8 mouse cellular contexts compared by ENCODE assay signal in the genomic region with DNA sequence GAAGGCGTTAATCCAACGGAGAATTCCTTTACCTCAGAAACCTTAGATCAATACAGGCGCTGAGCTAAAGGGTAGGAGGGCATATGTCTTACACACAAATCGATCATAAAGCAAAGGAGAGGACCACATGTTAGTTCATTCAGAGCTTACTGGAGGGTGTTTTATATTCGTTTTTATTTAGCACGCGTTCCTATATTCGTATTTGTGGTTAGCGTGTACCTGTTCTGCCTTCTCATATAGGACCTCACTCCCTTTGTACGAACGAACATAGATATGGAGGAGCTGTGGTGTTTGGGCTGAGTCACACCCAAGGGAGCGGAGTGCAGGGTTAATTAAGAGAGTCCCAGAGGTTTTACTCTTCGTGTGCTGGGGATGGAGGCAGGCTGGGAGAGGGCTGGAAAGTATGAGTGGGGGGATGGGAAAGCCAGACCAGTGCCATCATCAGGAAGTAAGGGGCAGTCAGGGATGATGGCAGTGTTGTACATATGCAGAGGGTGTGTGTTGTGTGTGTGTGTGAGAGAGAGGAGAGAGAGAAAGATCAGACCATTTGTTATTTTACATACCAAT. TPM values are rescaled to one million over a fixed set of nuclear protein-coding genes. Genes with fewer than 3 reads are reported as not detected.
DNase-seq lines count a peak whose midpoint lies in the region; ATAC-seq lines count a peak whose summit lies in the region.

No protein-coding gene starts in this region.

- H3K9me3 ChIP-seq in liver, embryonic 11.5 days (ENCODE audit: control insufficient read depth, low read length): no peaks in the 10 kb centered on the region
- H3K9me3 ChIP-seq in intestine, embryonic 16.5 days (ENCODE audit: control insufficient read depth, low read length): no peaks in the 10 kb centered on the region

- no peaks in the 10 kb centered on the region for H3K27me3 ChIP-seq in liver, embryonic 11.5 days (replicated peaks; ENCODE audit: control insufficient read depth, insufficient read depth, low read length)
- no peaks in the 10 kb centered on the region for H3K27me3 ChIP-seq in intestine, embryonic 16.5 days (replicated peaks; ENCODE audit: control insufficient read depth, insufficient read depth, low read length)

- no peak overlapping the region for H3K9ac ChIP-seq in liver, embryonic 11.5 days (ENCODE audit: low read depth, low read length)
- no peak overlapping the region for H3K9ac ChIP-seq in intestine, embryonic 16.5 days (ENCODE audit: low read depth, low read length)

- ATAC-seq in liver, embryonic 11.5 days (replicated peaks; ENCODE audit: low FRiP score): no peak
- ATAC-seq in intestine, embryonic 16.5 days: no peak

- no peaks in the 10 kb centered on the region; the same call in 1 of the 2 replicates for H3K4me1 ChIP-seq in liver, embryonic 11.5 days (replicated peaks; ENCODE audit: control insufficient read depth, insufficient read depth, low read length)
- H3K4me1 ChIP-seq in intestine, embryonic 16.5 days (ENCODE audit: control insufficient read depth, insufficient read depth, low read length): no peaks in the 10 kb centered on the region; the same call in 1 of the 2 replicates

- H3K4me2 ChIP-seq in liver, embryonic 11.5 days: peak overlapping the region; percentile 38
- peak overlapping the region; percentile 15 for H3K4me2 ChIP-seq in intestine, embryonic 16.5 days (ENCODE audit: low read depth, low read length)

- 73% methylated on average over 13 of the region's 13 CpGs for WGBS in liver, embryonic 11.5 days
- 61% methylated on average over 13 of the region's 13 CpGs for WGBS in intestine, embryonic 16.5 days

- H3K36me3 ChIP-seq in liver, embryonic 11.5 days (ENCODE audit: control insufficient read depth, insufficient read depth, low read length): no peaks in the 10 kb centered on the region
- no peaks in the 10 kb centered on the region for H3K36me3 ChIP-seq in intestine, embryonic 16.5 days (ENCODE audit: control insufficient read depth, insufficient read depth, low read length)

- no peak overlapping the region for H3K4me3 ChIP-seq in liver, embryonic 11.5 days (ENCODE audit: low read depth, low read length)
- H3K4me3 ChIP-seq in intestine, embryonic 16.5 days (ENCODE audit: low read length): no peak overlapping the region

- H3K27ac ChIP-seq in liver, embryonic 11.5 days (ENCODE audit: low read depth, low read length): no peak overlapping the region
- H3K27ac ChIP-seq in intestine, embryonic 16.5 days (ENCODE audit: low read length): no peak overlapping the region

- peak; percentile 28 for DNase-seq in cerebellum, adult 9-11 months
- DNase-seq in cerebellum, adult 11-12 months: no peak
- DNase-seq in liver, embryonic 11.5 days (ENCODE audit: low spot score): no peak
- no peak for DNase-seq in liver
- peak; percentile 73 for DNase-seq in retina, embryonic 14.5 days (ENCODE audit: low spot score)
- no peak for DNase-seq in left cerebral cortex, adult 8-10 months (ENCODE audit: low spot score in 2 of 2)
- no peak for DNase-seq in thymus, postnatal 36 days

RNA-seq across cellular contexts. Expression of a gene that starts 23.5 kb away (rescaled TPM):
- 4.9 and 5.8 TPM in 2 replicates for polyA plus RNA-seq in liver, embryonic 11.5 days (2014; fragmentation: Nextera tagmentation; extraction: Ambion mirVana)
- 4.3 and 4.5 TPM in 2 replicates for polyA plus RNA-seq in intestine, embryonic 16.5 days (2015; fragmentation: Nextera tagmentation; extraction: Ambion mirVana)
- 10 to 100 TPM; 20.5 to 23.6 (median 22.8) TPM for total RNA-seq in left cerebral cortex, adult 8-10 months (2022)

Comparison
In these comparisons a context has a peak if more than half of its experiments do, and no peak if none do; other contexts are left out.
1. DNase-seq: peak in cerebellum, adult 9-11 months (single experiment) and retina, embryonic 14.5 days (single experiment); none in cerebellum, adult 11-12 months (single experiment), liver, embryonic 11.5 days (single experiment), liver (single experiment), left cerebral cortex, adult 8-10 months (0 of 2) and thymus, postnatal 36 days (0 of 2).